ENCODE assay signal across 25 mouse cellular contexts in genomic region chr7:118911571-118911970, GRCm38 (mm10). TPM values are rescaled to one million over a fixed set of nuclear protein-coding genes. Genes with fewer than 3 reads are reported as not detected.
A peak's percentile ranks its signal among the peaks of the same experiment; 100 is the strongest.
DNase-seq lines count a peak whose midpoint lies in the region; ATAC-seq lines count a peak whose summit lies in the region.
"Had no signal": no experiment of that assay in that cellular context is flagged by ENCODE, and none has a peak within 500 bp of the region (broad histone marks: within the 10 kb centered on the region; RNA-seq: fewer than 3 reads in every experiment).

No protein-coding gene starts in this region.

- no peak overlapping the region for H3K4me3 ChIP-seq in hindbrain, embryonic 16.5 days (ENCODE audit: low read length)
- H3K4me3 ChIP-seq in midbrain, embryonic 16.5 days (ENCODE audit: low read depth, low read length): no peak overlapping the region
- no peak overlapping the region for H3K4me3 ChIP-seq in liver, embryonic 11.5 days (ENCODE audit: low read depth, low read length)
- H3K4me3 ChIP-seq: forebrain, embryonic 15.5 days; heart, adult 2 months; left cerebral cortex, adult 2 months; lung, embryonic 15.5 days; neural tube, embryonic 15.5 days had no signal

- H3K27me3 ChIP-seq in hindbrain, embryonic 16.5 days (replicated peaks; ENCODE audit: control insufficient read depth, insufficient read depth, low read length): no peaks in the 10 kb centered on the region
- no peaks in the 10 kb centered on the region for H3K27me3 ChIP-seq in midbrain, embryonic 16.5 days (ENCODE audit: control insufficient read depth, insufficient read depth, low read depth, low read length)
- H3K27me3 ChIP-seq in liver, embryonic 11.5 days (replicated peaks; ENCODE audit: control insufficient read depth, insufficient read depth, low read length): no peaks in the 10 kb centered on the region
- H3K27me3 ChIP-seq: forebrain, embryonic 15.5 days; lung, embryonic 15.5 days; neural tube, embryonic 15.5 days had no signal

- peaks cover 8% of the 10 kb centered on the region; the same call in 1 of the 2 replicates for H3K4me1 ChIP-seq in hindbrain, embryonic 16.5 days (ENCODE audit: control insufficient read depth, insufficient read depth, low read depth, low read length)
- H3K4me1 ChIP-seq in midbrain, embryonic 16.5 days (ENCODE audit: control insufficient read depth, insufficient read depth, low read length): peaks cover 9% of the 10 kb centered on the region; the same call in 1 of the 2 replicates
- no peaks in the 10 kb centered on the region for H3K4me1 ChIP-seq in liver, embryonic 11.5 days (replicated peaks; ENCODE audit: control insufficient read depth, insufficient read depth, low read length)
- H3K4me1 ChIP-seq: lung, embryonic 15.5 days had no signal

- 53% methylated on average over 7 of the region's 7 CpGs for WGBS in hindbrain, embryonic 16.5 days
- WGBS in midbrain, embryonic 16.5 days: 66% methylated on average over 7 of the region's 7 CpGs
- WGBS in liver, embryonic 11.5 days: 76% methylated on average over 7 of the region's 7 CpGs

- peak; percentile 88 for DNase-seq in heart, adult 11 months
- DNase-seq in heart, postnatal 4 days: no peak
- DNase-seq in NIH3T3 (ENCODE audit: low read depth): peak; percentile 17
- no peak for DNase-seq in liver, embryonic 11.5 days (ENCODE audit: low spot score)
- DNase-seq in layer of hippocampus, adult 9-10 months (ENCODE audit: low spot score): no peak
- DNase-seq in spleen, adult 12 weeks (ENCODE audit: low spot score): no peak
- DNase-seq: adrenal gland, postnatal 10 days; gastrocnemius, postnatal 14 days; heart, adult 2 months; kidney, adult 18-20 months; kidney, postnatal 4 days; layer of hippocampus, adult 9-11 months; lung, postnatal 4 days; right cerebral cortex, postnatal 14 days; spleen, adult 18-20 months had no signal

- 0 out of 2 replicates have a peak, but pooled peaks have one; percentile 40 for ATAC-seq in hindbrain, embryonic 16.5 days
- ATAC-seq in midbrain, embryonic 16.5 days: 0 out of 2 replicates have a peak, but pooled peaks have one; percentile 14
- no peak for ATAC-seq in liver, embryonic 11.5 days (replicated peaks; ENCODE audit: low FRiP score)
- ATAC-seq: activated CD4-positive, CD25-positive, alpha-beta regulatory T cell, adult 4 months; forebrain, embryonic 15.5 days; inflammation-experienced regulatory T-cells, adult 6 months had no signal

- H3K27ac ChIP-seq in hindbrain, embryonic 16.5 days (ENCODE audit: low read depth, low read length): no peak overlapping the region
- no peak overlapping the region for H3K27ac ChIP-seq in midbrain, embryonic 16.5 days (ENCODE audit: low read length)
- H3K27ac ChIP-seq in liver, embryonic 11.5 days (ENCODE audit: low read depth, low read length): no peak overlapping the region
- H3K27ac ChIP-seq: forebrain, embryonic 15.5 days; heart, adult 2 months; left cerebral cortex, adult 2 months; liver, embryonic 14.5 days; lung, embryonic 15.5 days; neural tube, embryonic 15.5 days had no signal

- no peaks in the 10 kb centered on the region for H3K36me3 ChIP-seq in hindbrain, embryonic 16.5 days (ENCODE audit: control insufficient read depth, insufficient read depth, low read length)
- H3K36me3 ChIP-seq in midbrain, embryonic 16.5 days (ENCODE audit: control insufficient read depth, insufficient read depth, low read length): no peaks in the 10 kb centered on the region
- H3K36me3 ChIP-seq in liver, embryonic 11.5 days (ENCODE audit: control insufficient read depth, insufficient read depth, low read length): no peaks in the 10 kb centered on the region
- H3K36me3 ChIP-seq: forebrain, embryonic 15.5 days; G1E; lung, embryonic 15.5 days; neural tube, embryonic 15.5 days had no signal

- H3K9me3 ChIP-seq in hindbrain, embryonic 16.5 days (ENCODE audit: control insufficient read depth, low read length): no peaks in the 10 kb centered on the region
- no peaks in the 10 kb centered on the region for H3K9me3 ChIP-seq in midbrain, embryonic 16.5 days (replicated peaks; ENCODE audit: control insufficient read depth, low read length, poor library complexity, severe bottlenecking)
- no peaks in the 10 kb centered on the region for H3K9me3 ChIP-seq in liver, embryonic 11.5 days (ENCODE audit: control insufficient read depth, low read length)
- H3K9me3 ChIP-seq: forebrain, embryonic 15.5 days; G1E; lung, embryonic 15.5 days; neural tube, embryonic 15.5 days had no signal

- H3K4me2 ChIP-seq in hindbrain, embryonic 16.5 days (ENCODE audit: low read length): no peak overlapping the region
- H3K4me2 ChIP-seq in midbrain, embryonic 16.5 days (ENCODE audit: low read length): no peak overlapping the region
- H3K4me2 ChIP-seq in liver, embryonic 11.5 days: no peak overlapping the region
- H3K4me2 ChIP-seq: forebrain, embryonic 15.5 days; lung, embryonic 15.5 days; neural tube, embryonic 15.5 days had no signal

- H3K9ac ChIP-seq in hindbrain, embryonic 16.5 days (ENCODE audit: low read depth, low read length): no peak overlapping the region
- H3K9ac ChIP-seq in midbrain, embryonic 16.5 days (ENCODE audit: low read depth, low read length): no peak overlapping the region
- H3K9ac ChIP-seq in liver, embryonic 11.5 days (ENCODE audit: low read depth, low read length): no peak overlapping the region
- H3K9ac ChIP-seq: forebrain, embryonic 15.5 days; liver, embryonic 14.5 days; lung, embryonic 15.5 days; neural tube, embryonic 15.5 days had no signal

RNA-seq across cellular contexts. Expression of gene Knop1, which starts 55.5 kb away (rescaled TPM):
- total RNA-seq in heart, postnatal 4 days (2021): 10 to 100 TPM; 22.8 to 30.5 TPM
- 53.2 and 59.1 TPM in 2 replicates for polyA plus RNA-seq in hindbrain, embryonic 16.5 days (2015; fragmentation: Nextera tagmentation; extraction: Ambion mirVana)
- polyA plus RNA-seq in midbrain, embryonic 16.5 days (2015; fragmentation: Nextera tagmentation; extraction: Ambion mirVana): 54.9 and 61.0 TPM in 2 replicates
- polyA plus RNA-seq in liver, embryonic 11.5 days (2014; fragmentation: Nextera tagmentation; extraction: Ambion mirVana): 95.9 and 112 TPM in 2 replicates

RNA-seq across cellular contexts. Expression of gene Iqck, which starts 56.0 kb away (rescaled TPM):
- under 1 TPM; 0.41 to 0.76 TPM for total RNA-seq in heart, postnatal 4 days (2021)
- 3.8 and 4.5 TPM in 2 replicates for polyA plus RNA-seq in hindbrain, embryonic 16.5 days (2015; fragmentation: Nextera tagmentation; extraction: Ambion mirVana)
- polyA plus RNA-seq in midbrain, embryonic 16.5 days (2015; fragmentation: Nextera tagmentation; extraction: Ambion mirVana): 4.7 and 4.8 TPM in 2 replicates
- 1.2 and 1.6 TPM in 2 replicates for polyA plus RNA-seq in liver, embryonic 11.5 days (2014; fragmentation: Nextera tagmentation; extraction: Ambion mirVana)

Comparison
In these comparisons a context has a peak if more than half of its experiments do, and no peak if none do; other contexts are left out.
1. DNase-seq: peak in heart, adult 11 months (single experiment) and NIH3T3 (single experiment); none in heart, postnatal 4 days (single experiment), liver, embryonic 11.5 days (single experiment), layer of hippocampus, adult 9-10 months (single experiment) and spleen, adult 12 weeks (single experiment).